In the genomic region with DNA sequence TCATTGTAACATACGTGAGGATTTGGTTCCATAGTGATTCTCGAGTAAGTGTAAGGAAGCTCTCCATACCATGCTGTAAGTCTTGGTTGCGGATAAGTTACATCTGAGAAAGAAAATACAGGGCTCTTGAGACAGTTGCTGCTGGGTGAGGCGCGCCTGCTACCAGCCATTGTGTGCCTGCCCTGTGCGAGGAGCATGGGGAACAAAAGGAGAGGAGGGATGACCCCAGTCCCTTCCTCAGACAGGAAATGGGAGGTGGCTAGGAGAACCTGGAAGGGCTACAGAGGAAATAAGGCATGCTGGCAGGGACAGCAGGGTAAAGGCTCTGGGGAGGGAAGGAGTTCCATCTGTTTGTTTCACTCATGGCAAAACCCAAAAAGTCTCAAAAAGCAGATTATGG, we compare ENCODE assay signal across 21 mouse cellular contexts. TPM values are rescaled to one million over a fixed set of nuclear protein-coding genes. Genes with fewer than 3 reads are reported as not detected.
DNase-seq lines count a peak whose midpoint lies in the region; ATAC-seq and TF ChIP-seq lines count a peak whose summit lies in the region.
"Had no signal": no experiment of that assay in that cellular context is flagged by ENCODE, and none has a peak within 500 bp of the region (broad histone marks: within the 10 kb centered on the region; RNA-seq: fewer than 3 reads in every experiment).

No protein-coding gene starts in this region.

- no peaks in the 10 kb centered on the region for H3K4me1 ChIP-seq in lung, embryonic 14.5 days (ENCODE audit: insufficient read depth)
- peaks cover 5% of the 10 kb centered on the region; the same call in 1 of the 2 replicates for H3K4me1 ChIP-seq in lung, adult 2 months (ENCODE audit: control insufficient read depth, insufficient read depth, low read length)
- H3K4me1 ChIP-seq in hindbrain, embryonic 12.5 days = no peaks in the 10 kb centered on the region
- H3K4me1 ChIP-seq: limb, embryonic 12.5 days; liver, embryonic 15.5 days; midbrain, embryonic 12.5 days had no signal

- H3K4me3 ChIP-seq in lung, embryonic 14.5 days (ENCODE audit: low read depth, low read length) = no peak overlapping the region
- H3K4me3 ChIP-seq in lung, adult 2 months (replicated peaks; ENCODE audit: extremely low read depth, low read depth, low read length) = no peak overlapping the region
- H3K4me3 ChIP-seq in hindbrain, embryonic 12.5 days = no peak overlapping the region
- H3K4me3 ChIP-seq: erythroblast, embryonic 14.5 days; limb, embryonic 12.5 days; liver, embryonic 15.5 days; midbrain, embryonic 12.5 days had no signal

- TF ChIP-seq CTCF in lung, embryonic 14.5 days (IDR thresholded peaks at IDR 0.05; ENCODE audit: low read depth) = no peak
- no peak for TF ChIP-seq CTCF in lung, adult 2 months (IDR thresholded peaks at IDR 0.05; ENCODE audit: insufficient read depth, low read length)

- no peak overlapping the region for H3K4me2 ChIP-seq in lung, embryonic 14.5 days
- H3K4me2 ChIP-seq in hindbrain, embryonic 12.5 days (replicated peaks) = no peak overlapping the region
- H3K4me2 ChIP-seq: limb, embryonic 12.5 days; liver, embryonic 15.5 days; midbrain, embryonic 12.5 days had no signal

- H3K9ac ChIP-seq in lung, embryonic 14.5 days = no peak overlapping the region
- H3K9ac ChIP-seq in hindbrain, embryonic 12.5 days = no peak overlapping the region
- H3K9ac ChIP-seq: limb, embryonic 12.5 days; liver, embryonic 15.5 days; midbrain, embryonic 12.5 days had no signal

- DNase-seq in adrenal gland, adult 2 months = peak; percentile 24
- DNase-seq in adrenal gland, postnatal 4 days (ENCODE audit: low spot score in 2 of 2) = no peak
- DNase-seq in lung, embryonic 14.5 days = peak; percentile 21
- DNase-seq in lung, adult 2 months = no peak
- DNase-seq in kidney, postnatal 10 days = peak; percentile 51
- peak; percentile 46 for DNase-seq in lung, postnatal 25 days (ENCODE audit: low spot score)
- no peak for DNase-seq in layer of hippocampus, adult 8-10 months (ENCODE audit: low spot score in 2 of 2)
- DNase-seq: cerebellum, adult 18-20 months; gastrocnemius, postnatal 14 days had no signal

- no peaks in the 10 kb centered on the region for H3K9me3 ChIP-seq in lung, embryonic 14.5 days (ENCODE audit: low read depth, low read length)
- H3K9me3 ChIP-seq in hindbrain, embryonic 12.5 days (replicated peaks) = no peaks in the 10 kb centered on the region
- H3K9me3 ChIP-seq: limb, embryonic 12.5 days; liver, embryonic 15.5 days; midbrain, embryonic 12.5 days had no signal

- WGBS in lung, embryonic 14.5 days = 79% methylated on average over 6 of the region's 6 CpGs
- WGBS in lung, adult 2 months = 59% methylated on average over 6 of the region's 6 CpGs
- WGBS in hindbrain, embryonic 12.5 days = 91% methylated on average over 6 of the region's 6 CpGs

- H3K36me3 ChIP-seq in lung, embryonic 14.5 days (ENCODE audit: insufficient read depth) = peaks cover 75% of the 10 kb centered on the region
- H3K36me3 ChIP-seq in hindbrain, embryonic 12.5 days = peaks cover 76% of the 10 kb centered on the region

- no peaks in the 10 kb centered on the region for H3K27me3 ChIP-seq in lung, embryonic 14.5 days (ENCODE audit: insufficient read depth, low read length)
- H3K27me3 ChIP-seq in hindbrain, embryonic 12.5 days = no peaks in the 10 kb centered on the region
- H3K27me3 ChIP-seq: CH12.LX; limb, embryonic 12.5 days; liver, embryonic 15.5 days; midbrain, embryonic 12.5 days had no signal

- no peak for ATAC-seq in lung, embryonic 14.5 days (ENCODE audit: insufficient read depth)
- ATAC-seq in hindbrain, embryonic 12.5 days (ENCODE audit: low FRiP score) = no peak
- ATAC-seq: hindbrain, embryonic 16.5 days had no signal

- no peak overlapping the region for H3K27ac ChIP-seq in lung, embryonic 14.5 days (ENCODE audit: low read depth)
- no peak overlapping the region for H3K27ac ChIP-seq in hindbrain, embryonic 12.5 days
- H3K27ac ChIP-seq: liver, embryonic 15.5 days; midbrain, embryonic 12.5 days had no signal

- no peak for TF ChIP-seq POLR2A in lung, adult 2 months (IDR thresholded peaks at IDR 0.05; ENCODE audit: borderline replicate concordance, extremely low read depth, low read depth, low read length)

RNA-seq across cellular contexts. Expression of a gene that starts 5.3 kb away (rescaled TPM):
- not detected for total RNA-seq in adrenal gland, adult 2 months (2021)
- polyA plus RNA-seq in adrenal gland, adult 2 months (2012; rRNA removed) = not detected in 2 replicates
- not detected for total RNA-seq in adrenal gland, postnatal 4 days (2021)
- not detected in 2 replicates for polyA plus RNA-seq in lung, embryonic 14.5 days (2014; fragmentation: Nextera tagmentation; extraction: Ambion mirVana)
- polyA plus RNA-seq in lung, adult 2 months (2012; rRNA removed) = not detected in 2 replicates
- polyA plus RNA-seq in hindbrain, embryonic 12.5 days (2016; fragmentation: Nextera tagmentation; extraction: Ambion mirVana) = not detected in 2 replicates
- not detected for total RNA-seq in layer of hippocampus, adult 8-10 months (2022)
- total RNA-seq: CH12.LX; layer of hippocampus, postnatal 25 days had no signal
- polyA plus RNA-seq: erythroblast, embryonic 14.5 days; forebrain, embryonic 16.5 days; heart, embryonic 14.5 days; hindbrain, embryonic 16.5 days; limb, embryonic 12.5 days; liver, embryonic 15.5 days; midbrain, embryonic 12.5 days; spleen, adult 2 months; urinary bladder, adult 2 months had no signal

RNA-seq across cellular contexts. Expression of a gene that starts 9.2 kb away (rescaled TPM):
- total RNA-seq in adrenal gland, adult 2 months (2021) = 10 to 100 TPM; 51.6 to 53.7 TPM
- polyA plus RNA-seq in adrenal gland, adult 2 months (2012; rRNA removed) = 35.9 and 45.8 TPM in 2 replicates
- 10 to 100 TPM; 73.1 to 76.3 TPM for total RNA-seq in adrenal gland, postnatal 4 days (2021)
- 69.3 and 74.9 TPM in 2 replicates for polyA plus RNA-seq in lung, embryonic 14.5 days (2014; fragmentation: Nextera tagmentation; extraction: Ambion mirVana)
- polyA plus RNA-seq in lung, adult 2 months (2012; rRNA removed) = 28.2 and 36.6 TPM in 2 replicates
- 54.5 and 59.0 TPM in 2 replicates for polyA plus RNA-seq in hindbrain, embryonic 12.5 days (2016; fragmentation: Nextera tagmentation; extraction: Ambion mirVana)
- 10 to 100 TPM; 20.7 to 31.5 (median 27.8) TPM for total RNA-seq in layer of hippocampus, adult 8-10 months (2022)

RNA-seq across cellular contexts. Expression of a gene that starts 44.4 kb away (rescaled TPM):
- 10 to 100 TPM; 38.1 to 50.3 TPM for total RNA-seq in adrenal gland, adult 2 months (2021)
- polyA plus RNA-seq in adrenal gland, adult 2 months (2012; rRNA removed) = 62.0 and 80.6 TPM in 2 replicates
- total RNA-seq in adrenal gland, postnatal 4 days (2021) = 10 to 100 TPM; 26.7 to 28.4 TPM
- polyA plus RNA-seq in lung, embryonic 14.5 days (2014; fragmentation: Nextera tagmentation; extraction: Ambion mirVana) = 40.7 and 45.3 TPM in 2 replicates
- 51.8 and 107 TPM in 2 replicates for polyA plus RNA-seq in lung, adult 2 months (2012; rRNA removed)
- 7.0 and 7.9 TPM in 2 replicates for polyA plus RNA-seq in hindbrain, embryonic 12.5 days (2016; fragmentation: Nextera tagmentation; extraction: Ambion mirVana)
- total RNA-seq in layer of hippocampus, adult 8-10 months (2022) = 10 to 100 TPM; 35.7 to 55.6 (median 48.7) TPM
- total RNA-seq: CH12.LX had no signal

Comparison
In these comparisons a context has a peak if more than half of its experiments do, and no peak if none do; other contexts are left out.
1. DNase-seq: peak in adrenal gland, adult 2 months (single experiment), lung, embryonic 14.5 days (single experiment), kidney, postnatal 10 days (single experiment) and lung, postnatal 25 days (single experiment); none in adrenal gland, postnatal 4 days (0 of 2), lung, adult 2 months (single experiment) and layer of hippocampus, adult 8-10 months (0 of 2).